Mouse (Mus musculus): ENCODE measurements around the gene Adck1. TPM values are rescaled to one million over a fixed set of nuclear protein-coding genes. Genes with fewer than 3 reads are reported as not detected.

The Adck1 gene
- polyA plus RNA-seq, 1 experiment: 14.0 TPM

GRCm38 (mm10) chr12:88398658-88399057 is 38.3 kb downstream of the Adck1 start:
- H3K27ac ChIP-seq (ENCODE audit: insufficient read depth, low read depth, low read length): no peak overlapping the region
- peaks cover 7% of the 10 kb centered on the region; the same call in 1 of the 2 replicates for H3K36me3 ChIP-seq (ENCODE audit: control insufficient read depth, insufficient read depth, low read length)
- WGBS: 86% methylated on average over 1 of the region's 1 CpGs
- no peak overlapping the region for H3K4me3 ChIP-seq (ENCODE audit: low read depth, low read length)
- no peak for TF ChIP-seq CTCF (IDR thresholded peaks at IDR 0.05; ENCODE audit: extremely low read depth, insufficient read length, insufficient replicate concordance, low read depth, low read length)
- TF ChIP-seq POLR2A (IDR thresholded peaks at IDR 0.05; ENCODE audit: low read depth, low read length): no peak
- H3K4me1 ChIP-seq (ENCODE audit: control insufficient read depth, insufficient read depth, insufficient read length, low read length): no peaks in the 10 kb centered on the region
- no peaks in the 10 kb centered on the region for H3K27me3 ChIP-seq (ENCODE audit: control insufficient read depth, insufficient read depth, low read length)

- WGBS: 71% methylated on average over 5 of the region's 5 CpGs
- H3K27ac ChIP-seq (ENCODE audit: insufficient read depth, low read depth, low read length): no peak overlapping the region
- H3K4me1 ChIP-seq (ENCODE audit: control insufficient read depth, insufficient read depth, insufficient read length, low read length): no peaks in the 10 kb centered on the region; the same call in 1 of the 2 replicates
- H3K36me3 ChIP-seq (ENCODE audit: control insufficient read depth, insufficient read depth, low read length): peaks cover 7% of the 10 kb centered on the region; the same call in 1 of the 2 replicates
- no peaks in the 10 kb centered on the region for H3K27me3 ChIP-seq (ENCODE audit: control insufficient read depth, insufficient read depth, low read length)
- no peak for TF ChIP-seq POLR2A (IDR thresholded peaks at IDR 0.05; ENCODE audit: low read depth, low read length)
- H3K4me3 ChIP-seq (ENCODE audit: low read depth, low read length): no peak overlapping the region
Observed at GRCm38 (mm10) chr12:88403541-88403940, 43.2 kb downstream of the Adck1 start.

- H3K36me3 ChIP-seq (ENCODE audit: control insufficient read depth, insufficient read depth, low read length): peaks cover 7% of the 10 kb centered on the region; the same call in 1 of the 2 replicates
- H3K4me1 ChIP-seq (ENCODE audit: control insufficient read depth, insufficient read depth, insufficient read length, low read length): no peaks in the 10 kb centered on the region; the same call in 1 of the 2 replicates
- 27% methylated on average over 2 of the region's 2 CpGs for WGBS
- no peaks in the 10 kb centered on the region for H3K27me3 ChIP-seq (ENCODE audit: control insufficient read depth, insufficient read depth, low read length)
- no peak for TF ChIP-seq POLR2A (IDR thresholded peaks at IDR 0.05; ENCODE audit: low read depth, low read length)
- peak; percentile 55; the same call in 1 of the 2 replicates for TF ChIP-seq CTCF (IDR thresholded peaks at IDR 0.05; ENCODE audit: extremely low read depth, insufficient read length, insufficient replicate concordance, low read depth, low read length)
- no peak overlapping the region for H3K27ac ChIP-seq (ENCODE audit: insufficient read depth, low read depth, low read length)
- H3K4me3 ChIP-seq (ENCODE audit: low read depth, low read length): no peak overlapping the region
Observed at GRCm38 (mm10) chr12:88405113-88405512, 44.8 kb downstream of the Adck1 start.

- no peak overlapping the region for H3K27ac ChIP-seq (ENCODE audit: insufficient read depth, low read depth, low read length)
- no peaks in the 10 kb centered on the region; the same call in 1 of the 2 replicates for H3K4me1 ChIP-seq (ENCODE audit: control insufficient read depth, insufficient read depth, insufficient read length, low read length)
- H3K36me3 ChIP-seq (ENCODE audit: control insufficient read depth, insufficient read depth, low read length): no peaks in the 10 kb centered on the region; the same call in 1 of the 2 replicates
- TF ChIP-seq CTCF (IDR thresholded peaks at IDR 0.05; ENCODE audit: extremely low read depth, insufficient read length, insufficient replicate concordance, low read depth, low read length): no peak
- TF ChIP-seq POLR2A (IDR thresholded peaks at IDR 0.05; ENCODE audit: low read depth, low read length): no peak
- H3K4me3 ChIP-seq (ENCODE audit: low read depth, low read length): no peak overlapping the region
- no peaks in the 10 kb centered on the region for H3K27me3 ChIP-seq (ENCODE audit: control insufficient read depth, insufficient read depth, low read length)
- WGBS: 92% methylated on average over 4 of the region's 4 CpGs
Observed at GRCm38 (mm10) chr12:88407996-88408322, 47.6 kb downstream of the Adck1 start.

GRCm38 (mm10) chr12:88408323-88409047 is 48.1 kb downstream of the Adck1 start:
- Histone ChIP-seq H3K36me3 (ENCODE audit: control insufficient read depth, insufficient read depth, low read length) (no peaks in the 10 kb centered on the region; the same call in 1 of the 2 replicates), H3K27ac (ENCODE audit: insufficient read depth, low read depth, low read length) (no peak overlapping the region), H3K4me1 (ENCODE audit: control insufficient read depth, insufficient read depth, insufficient read length, low read length) (no peaks in the 10 kb centered on the region; the same call in 1 of the 2 replicates), H3K27me3 (ENCODE audit: control insufficient read depth, insufficient read depth, low read length) (no peaks in the 10 kb centered on the region), H3K4me3 (ENCODE audit: low read depth, low read length) (no peak overlapping the region)
- WGBS: 25% methylated on average over 11 of the region's 11 CpGs
- no peak for TF ChIP-seq POLR2A (IDR thresholded peaks at IDR 0.05; ENCODE audit: low read depth, low read length)
- no peak for TF ChIP-seq CTCF (IDR thresholded peaks at IDR 0.05; ENCODE audit: extremely low read depth, insufficient read length, insufficient replicate concordance, low read depth, low read length)

- no peak overlapping the region for H3K27ac ChIP-seq (ENCODE audit: insufficient read depth, low read depth, low read length)
Observed at GRCm38 (mm10) chr12:88413239-88413638, 52.9 kb downstream of the Adck1 start.

GRCm38 (mm10) chr12:88419912-88420621 is 59.7 kb downstream of the Adck1 start:
- H3K4me3 ChIP-seq (ENCODE audit: low read depth, low read length): no peak overlapping the region
- 64% methylated on average over 12 of the region's 12 CpGs for WGBS

More at GRCm38 (mm10) chr12:88413239-88413638, 52.9 kb downstream of the Adck1 start:
- Histone ChIP-seq H3K4me1 (ENCODE audit: control insufficient read depth, insufficient read depth, insufficient read length, low read length) (no peaks in the 10 kb centered on the region; the same call in 1 of the 2 replicates), H3K27me3 (ENCODE audit: control insufficient read depth, insufficient read depth, low read length) (no peaks in the 10 kb centered on the region), H3K4me3 (ENCODE audit: low read depth, low read length) (no peak overlapping the region), H3K36me3 (ENCODE audit: control insufficient read depth, insufficient read depth, low read length) (no peaks in the 10 kb centered on the region; the same call in 1 of the 2 replicates)
- TF ChIP-seq POLR2A (IDR thresholded peaks at IDR 0.05; ENCODE audit: low read depth, low read length) (no peak), CTCF (IDR thresholded peaks at IDR 0.05; ENCODE audit: extremely low read depth, insufficient read length, insufficient replicate concordance, low read depth, low read length) (no peak)
- WGBS: 84% methylated on average over 1 of the region's 1 CpGs

More at GRCm38 (mm10) chr12:88419912-88420621, 59.7 kb downstream of the Adck1 start:
- Histone ChIP-seq H3K27ac (ENCODE audit: insufficient read depth, low read depth, low read length) (no peak overlapping the region), H3K27me3 (ENCODE audit: control insufficient read depth, insufficient read depth, low read length) (no peaks in the 10 kb centered on the region), H3K36me3 (ENCODE audit: control insufficient read depth, insufficient read depth, low read length) (no peaks in the 10 kb centered on the region; the same call in 1 of the 2 replicates), H3K4me1 (ENCODE audit: control insufficient read depth, insufficient read depth, insufficient read length, low read length) (no peaks in the 10 kb centered on the region)
- TF ChIP-seq POLR2A (IDR thresholded peaks at IDR 0.05; ENCODE audit: low read depth, low read length) (no peak), CTCF (IDR thresholded peaks at IDR 0.05; ENCODE audit: extremely low read depth, insufficient read length, insufficient replicate concordance, low read depth, low read length) (no peak)

All from small intestine, adult 2 months (tissue).